Mouse (Mus musculus) splenic B cell, adult 2 months (primary cell): ENCODE measurements around the gene Sept5.
A peak's percentile ranks its signal among the peaks of the same experiment; 100 is the strongest.

ENCODE experiments used
- DNase-seq: peaks from one replicate; pipeline ENCODE4 v3.0.0-alpha.2; 2011; ENCODE audit warnings: low read depth, low spot score
- H3K27me3 ChIP-seq: 2 replicates; pipeline ENCODE4 v1.6.1; 2012; ENCODE audit warnings: mild to moderate bottlenecking, low read length, moderate library complexity, mixed read lengths; ENCODE audit not compliant: control insufficient read depth, poor library complexity, insufficient read depth, severe bottlenecking
- H3K36me3 ChIP-seq: 2 replicates; pipeline ENCODE4 v1.6.1; 2012; ENCODE audit warnings: mild to moderate bottlenecking, low read length, moderate library complexity, mixed read lengths; ENCODE audit not compliant: control insufficient read depth, poor library complexity, insufficient read depth, severe bottlenecking

The Sept5 gene

GRCm38 (mm10) chr16:18625791-18626311 lies 3.9 kb downstream of the Sept5 start:
- no peak for DNase-seq
- Histone ChIP-seq H3K36me3 (no peaks in the 10 kb centered on the region), H3K27me3 (no peaks in the 10 kb centered on the region; the same call in 1 of the 2 replicates)

- H3K27me3 ChIP-seq, result no peaks in the 10 kb centered on the region; the same call in 1 of the 2 replicates
- H3K36me3 ChIP-seq, result no peaks in the 10 kb centered on the region
- DNase-seq, result no peak
Measured at GRCm38 (mm10) chr16:18625097-18625496, 4.7 kb downstream of the Sept5 start.

GRCm38 (mm10) chr16:18624641-18625040 lies 5.1 kb downstream of the Sept5 start:
- no peak for DNase-seq
- Histone ChIP-seq H3K27me3 (no peaks in the 10 kb centered on the region; the same call in 1 of the 2 replicates), H3K36me3 (no peaks in the 10 kb centered on the region)

GRCm38 (mm10) chr16:18623751-18624540 lies 5.8 kb downstream of the Sept5 start:
- no peaks in the 10 kb centered on the region for H3K36me3 ChIP-seq
- DNase-seq, result no peak
- no peaks in the 10 kb centered on the region; the same call in 1 of the 2 replicates for H3K27me3 ChIP-seq

- H3K27me3 ChIP-seq, result no peaks in the 10 kb centered on the region; the same call in 1 of the 2 replicates
- H3K36me3 ChIP-seq, result no peaks in the 10 kb centered on the region
- DNase-seq, result no peak
Measured at GRCm38 (mm10) chr16:18622916-18623750, 6.6 kb downstream of the Sept5 start.

GRCm38 (mm10) chr16:18622019-18622418 lies 7.7 kb downstream of the Sept5 start, which contains the start of gene Gp1bb:
TSS of gene Gp1bb (minus strand) at chr16:18622403.
- no peak for DNase-seq
- no peaks in the 10 kb centered on the region for H3K36me3 ChIP-seq
- no peaks in the 10 kb centered on the region; the same call in 1 of the 2 replicates for H3K27me3 ChIP-seq

- Histone ChIP-seq H3K36me3 (no peaks in the 10 kb centered on the region), H3K27me3 (no peaks in the 10 kb centered on the region; the same call in 1 of the 2 replicates)
- no peak for DNase-seq
Measured at GRCm38 (mm10) chr16:18621362-18622001, 8.3 kb downstream of the Sept5 start.

- Histone ChIP-seq H3K36me3 (no peaks in the 10 kb centered on the region), H3K27me3 (no peaks in the 10 kb centered on the region; the same call in 1 of the 2 replicates)
- DNase-seq, result no peak
Measured at GRCm38 (mm10) chr16:18620601-18621361, 9.0 kb downstream of the Sept5 start.

GRCm38 (mm10) chr16:18620201-18620600 lies 9.6 kb downstream of the Sept5 start:
- no peaks in the 10 kb centered on the region; the same call in 1 of the 2 replicates for H3K27me3 ChIP-seq

GRCm38 (mm10) chr16:18619110-18619509 lies 10.6 kb downstream of the Sept5 start:
- Histone ChIP-seq H3K36me3 (no peaks in the 10 kb centered on the region), H3K27me3 (no peaks in the 10 kb centered on the region; the same call in 1 of the 2 replicates)
- DNase-seq, result no peak

More at GRCm38 (mm10) chr16:18620201-18620600, 9.6 kb downstream of the Sept5 start:
- no peak for DNase-seq
- H3K36me3 ChIP-seq, result no peaks in the 10 kb centered on the region

GRCm38 (mm10) chr16:18618297-18618696 lies 11.5 kb downstream of the Sept5 start:
- H3K36me3 ChIP-seq, result no peaks in the 10 kb centered on the region
- DNase-seq, result no peak
- no peaks in the 10 kb centered on the region; the same call in 1 of the 2 replicates for H3K27me3 ChIP-seq

- DNase-seq, result peak; percentile 84
Measured at GRCm38 (mm10) chr16:18617370-18618065, 12.2 kb downstream of the Sept5 start.

GRCm38 (mm10) chr16:18613301-18613700 lies 16.5 kb downstream of the Sept5 start:
- Histone ChIP-seq H3K36me3 (no peaks in the 10 kb centered on the region), H3K27me3 (no peaks in the 10 kb centered on the region)
- DNase-seq, result no peak

More at GRCm38 (mm10) chr16:18617370-18618065, 12.2 kb downstream of the Sept5 start:
- Histone ChIP-seq H3K27me3 (no peaks in the 10 kb centered on the region; the same call in 1 of the 2 replicates), H3K36me3 (no peaks in the 10 kb centered on the region)
